Mouse (Mus musculus): ENCODE measurements around the gene Thg1l. TPM values are rescaled to one million over a fixed set of nuclear protein-coding genes. Genes with fewer than 3 reads are reported as not detected.

Gene Thg1l
- polyA plus RNA-seq (2015; fragmentation: Nextera tagmentation; extraction: Ambion mirVana): 7.0 and 7.3 TPM in 2 replicates

GRCm38 (mm10) chr11:45955127-45955627 lies at the start of gene Thg1l:
Gene Thg1l, minus strand, starts transcription at chr11:45955494.

GRCm38 (mm10) chr11:45979946-45980892 lies 24.9 kb upstream of the Thg1l start, which contains the start of gene Sox30:
Gene Sox30, plus strand, starts transcription at chr11:45980310.

GRCm38 (mm10) chr11:45944643-45945156 lies 10.6 kb downstream of the Thg1l start, which contains the start of gene Lsm11:
Gene Lsm11, minus strand, starts transcription at chr11:45944935.

Other genes starting within 250 kb of the Thg1l start
- 42.8 and 49.7 TPM in 2 replicates for gene Clint1, start 103.4 kb downstream of the Thg1l start, polyA plus RNA-seq (2015; fragmentation: Nextera tagmentation; extraction: Ambion mirVana)
- gene Lsm11, start 10.6 kb downstream of the Thg1l start, polyA plus RNA-seq (2015; fragmentation: Nextera tagmentation; extraction: Ambion mirVana): 3.5 and 4.3 TPM in 2 replicates
- gene Sox30, start 24.8 kb upstream of the Thg1l start, polyA plus RNA-seq (2015; fragmentation: Nextera tagmentation; extraction: Ambion mirVana): 0.16 and 0.17 TPM in 2 replicates
- gene Gm12166, start 96.8 kb upstream of the Thg1l start, polyA plus RNA-seq (2015; fragmentation: Nextera tagmentation; extraction: Ambion mirVana): 5.2 and 5.5 TPM in 2 replicates
- gene Adam19, start 100.5 kb upstream of the Thg1l start, polyA plus RNA-seq (2015; fragmentation: Nextera tagmentation; extraction: Ambion mirVana): 14.9 and 18.4 TPM in 2 replicates
- 117 and 131 TPM in 2 replicates for gene Nipal4, start 211.0 kb upstream of the Thg1l start, polyA plus RNA-seq (2015; fragmentation: Nextera tagmentation; extraction: Ambion mirVana)